Mouse (Mus musculus) olfactory bulb, adult 2 months (tissue): ENCODE data around the gene Mcm5.

ENCODE experiments used
- CTCF ChIP-seq: fragments of 200-500 bp; IDR thresholded peaks from 2 replicates; pipeline ENCODE4 v1.5.1; 2012; ENCODE audit warnings: low read depth, mild to moderate bottlenecking, low read length, moderate library complexity; ENCODE audit not compliant: insufficient read depth
- POLR2A ChIP-seq: fragments of 200-500 bp; IDR thresholded peaks from 2 replicates; pipeline ENCODE4 v1.6.1; 2012; ENCODE audit warnings: mild to moderate bottlenecking, low read depth, low read length, moderate library complexity; ENCODE audit not compliant: insufficient read depth

DNA sequence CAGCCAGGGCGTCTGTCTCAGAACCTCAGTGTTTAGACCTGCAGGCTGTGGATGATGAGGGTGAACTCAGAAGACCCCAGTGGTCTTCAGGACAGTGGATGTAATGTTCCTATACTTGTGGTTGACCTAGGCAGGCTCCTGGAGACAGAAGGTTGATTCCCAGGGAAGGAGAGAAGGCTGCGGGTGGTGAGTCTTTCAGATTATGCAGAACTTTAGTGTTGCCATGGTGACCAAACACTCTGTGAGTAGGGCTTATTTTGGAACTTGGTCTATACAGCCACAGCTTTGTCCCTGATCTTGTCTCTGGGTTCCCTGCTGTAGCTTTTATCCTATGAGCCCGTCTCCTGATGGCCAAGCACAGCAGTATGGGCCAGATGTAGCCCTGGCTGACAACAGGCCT, 28.2 kb downstream of the Mcm5 start:
- TF ChIP-seq POLR2A (no peak), CTCF (no peak)
